ENCODE assay signal across 20 mouse cellular contexts in genomic region chr1:127299774-127300173, GRCm38 (mm10).
DNase-seq lines count a peak whose midpoint lies in the region; ATAC-seq and TF ChIP-seq lines count a peak whose summit lies in the region.
"Had no signal": no experiment of that assay in that cellular context is flagged by ENCODE, and none has a peak within 500 bp of the region (broad histone marks: within the 10 kb centered on the region; RNA-seq: fewer than 3 reads in every experiment).

No protein-coding gene starts in this region.

- 92% methylated on average over 1 of the region's 1 CpGs for WGBS in lung, embryonic 15.5 days
- 77% methylated on average over 1 of the region's 1 CpGs for WGBS in lung, postnatal 0 days
- 72% methylated on average over 1 of the region's 1 CpGs for WGBS in liver, embryonic 12.5 days (ENCODE audit: insufficient replicate concordance)
- 90% methylated on average over 1 of the region's 1 CpGs for WGBS in stomach, embryonic 14.5 days
- WGBS in hindbrain, embryonic 16.5 days = 88% methylated on average over 1 of the region's 1 CpGs

- H3K4me2 ChIP-seq in lung, embryonic 15.5 days = no peak overlapping the region
- no peak overlapping the region for H3K4me2 ChIP-seq in lung, postnatal 0 days (replicated peaks; ENCODE audit: low read depth, low read length)
- H3K4me2 ChIP-seq in liver, embryonic 12.5 days = no peak overlapping the region
- no peak overlapping the region for H3K4me2 ChIP-seq in stomach, embryonic 14.5 days (replicated peaks; ENCODE audit: low read depth, low read length)
- H3K4me2 ChIP-seq in hindbrain, embryonic 16.5 days (ENCODE audit: low read length) = no peak overlapping the region
- H3K4me2 ChIP-seq: embryonic facial prominence, embryonic 12.5 days; hindbrain, embryonic 14.5 days; liver, embryonic 15.5 days had no signal

- intact Hi-C loops in left cerebral cortex, postnatal 14 days (cut with DNase I) = no loop called here

- H3K4me3 ChIP-seq in lung, embryonic 15.5 days = no peak overlapping the region
- no peak overlapping the region for H3K4me3 ChIP-seq in lung, postnatal 0 days (ENCODE audit: low read depth, low read length)
- no peak overlapping the region for H3K4me3 ChIP-seq in liver, embryonic 12.5 days
- H3K4me3 ChIP-seq in stomach, embryonic 14.5 days (ENCODE audit: low read depth, low read length) = no peak overlapping the region
- H3K4me3 ChIP-seq in hindbrain, embryonic 16.5 days (ENCODE audit: low read length) = no peak overlapping the region
- H3K4me3 ChIP-seq: embryonic facial prominence, embryonic 12.5 days; liver, embryonic 15.5 days had no signal

- H3K9ac ChIP-seq in lung, embryonic 15.5 days = no peak overlapping the region
- no peak overlapping the region for H3K9ac ChIP-seq in lung, postnatal 0 days (replicated peaks; ENCODE audit: low read depth)
- no peak overlapping the region for H3K9ac ChIP-seq in liver, embryonic 12.5 days
- no peak overlapping the region for H3K9ac ChIP-seq in stomach, embryonic 14.5 days (replicated peaks; ENCODE audit: low read depth, low read length)
- H3K9ac ChIP-seq in hindbrain, embryonic 16.5 days (ENCODE audit: low read depth, low read length) = no peak overlapping the region
- H3K9ac ChIP-seq: embryonic facial prominence, embryonic 12.5 days; hindbrain, embryonic 14.5 days; liver, embryonic 15.5 days had no signal

- 0 out of 2 replicates have a peak, but pooled peaks have one; percentile 31 for ATAC-seq in lung, embryonic 15.5 days (ENCODE audit: borderline replicate concordance, extremely low read depth, low FRiP score, low TSS enrichment)
- no peak for ATAC-seq in lung, postnatal 0 days
- ATAC-seq in liver, embryonic 12.5 days = peak; percentile 75
- 0 out of 2 replicates have a peak, but pooled peaks have one; percentile 49 for ATAC-seq in stomach, embryonic 14.5 days (ENCODE audit: insufficient number of reproducible peaks, insufficient read depth, low FRiP score, low read depth)
- ATAC-seq in hindbrain, embryonic 16.5 days = no peak

- no peaks in the 10 kb centered on the region for H3K4me1 ChIP-seq in lung, embryonic 15.5 days
- H3K4me1 ChIP-seq in lung, postnatal 0 days (ENCODE audit: insufficient read depth, low read depth, low read length) = no peaks in the 10 kb centered on the region
- peaks cover 28% of the 10 kb centered on the region for H3K4me1 ChIP-seq in liver, embryonic 12.5 days
- no peaks in the 10 kb centered on the region for H3K4me1 ChIP-seq in stomach, embryonic 14.5 days (ENCODE audit: control insufficient read depth, insufficient read depth, low read length)
- no peaks in the 10 kb centered on the region for H3K4me1 ChIP-seq in hindbrain, embryonic 16.5 days (ENCODE audit: control insufficient read depth, insufficient read depth, low read depth, low read length)
- H3K4me1 ChIP-seq: embryonic facial prominence, embryonic 12.5 days had no signal

- no peak for DNase-seq in lung, postnatal 0 days (ENCODE audit: low spot score)
- peak; percentile 7 for DNase-seq in c-Kit-positive CD71-positive TER-119-positive erythroid progenitor cells, embryonic 14.5 days (ENCODE audit: low spot score)
- no peak for DNase-seq in left cerebral cortex, postnatal 14 days (ENCODE audit: low spot score in 2 of 2)
- no peak for DNase-seq in adrenal gland, adult 2 months
- DNase-seq: adrenal gland, postnatal 36 days; B cell, adult 2 months; cerebellum, adult 8-10 months; heart, adult 18-20 months; heart, postnatal 36 days; kidney, adult 11 months; lung, postnatal 14 days; right cerebral cortex, postnatal 4 days; thymus, postnatal 25 days had no signal

- no peaks in the 10 kb centered on the region for H3K27me3 ChIP-seq in lung, embryonic 15.5 days
- no peaks in the 10 kb centered on the region for H3K27me3 ChIP-seq in lung, postnatal 0 days (replicated peaks; ENCODE audit: insufficient read depth, low read length)
- no peaks in the 10 kb centered on the region for H3K27me3 ChIP-seq in liver, embryonic 12.5 days (replicated peaks)
- no peaks in the 10 kb centered on the region for H3K27me3 ChIP-seq in stomach, embryonic 14.5 days (ENCODE audit: control insufficient read depth, insufficient read depth, low read length)
- H3K27me3 ChIP-seq in hindbrain, embryonic 16.5 days (replicated peaks; ENCODE audit: control insufficient read depth, insufficient read depth, low read length) = no peaks in the 10 kb centered on the region
- H3K27me3 ChIP-seq: embryonic facial prominence, embryonic 12.5 days; liver, embryonic 15.5 days had no signal

- no peak for TF ChIP-seq EP300 in lung, postnatal 0 days (IDR thresholded peaks at IDR 0.05)

- no peaks in the 10 kb centered on the region for H3K36me3 ChIP-seq in lung, embryonic 15.5 days
- no peaks in the 10 kb centered on the region for H3K36me3 ChIP-seq in lung, postnatal 0 days (ENCODE audit: insufficient read depth, low read length)
- no peaks in the 10 kb centered on the region for H3K36me3 ChIP-seq in liver, embryonic 12.5 days
- no peaks in the 10 kb centered on the region for H3K36me3 ChIP-seq in stomach, embryonic 14.5 days (ENCODE audit: control insufficient read depth, insufficient read depth, low read length)
- H3K36me3 ChIP-seq in hindbrain, embryonic 16.5 days (ENCODE audit: control insufficient read depth, insufficient read depth, low read length) = no peaks in the 10 kb centered on the region
- H3K36me3 ChIP-seq: embryonic facial prominence, embryonic 12.5 days; liver, embryonic 15.5 days had no signal

- H3K27ac ChIP-seq in lung, embryonic 15.5 days = no peak overlapping the region
- H3K27ac ChIP-seq in lung, postnatal 0 days (ENCODE audit: low read length) = no peak overlapping the region
- H3K27ac ChIP-seq in liver, embryonic 12.5 days = no peak overlapping the region
- no peak overlapping the region for H3K27ac ChIP-seq in stomach, embryonic 14.5 days (ENCODE audit: low read length)
- H3K27ac ChIP-seq in hindbrain, embryonic 16.5 days (ENCODE audit: low read depth, low read length) = no peak overlapping the region
- H3K27ac ChIP-seq: embryonic facial prominence, embryonic 12.5 days; hindbrain, embryonic 14.5 days; liver, embryonic 15.5 days had no signal

- H3K9me3 ChIP-seq in lung, embryonic 15.5 days = no peaks in the 10 kb centered on the region
- H3K9me3 ChIP-seq in lung, postnatal 0 days (ENCODE audit: low read length) = no peaks in the 10 kb centered on the region
- no peaks in the 10 kb centered on the region for H3K9me3 ChIP-seq in liver, embryonic 12.5 days (replicated peaks)
- H3K9me3 ChIP-seq in stomach, embryonic 14.5 days (ENCODE audit: control insufficient read depth, low read depth, low read length) = no peaks in the 10 kb centered on the region
- no peaks in the 10 kb centered on the region for H3K9me3 ChIP-seq in hindbrain, embryonic 16.5 days (ENCODE audit: control insufficient read depth, low read length)
- H3K9me3 ChIP-seq: embryonic facial prominence, embryonic 12.5 days; liver, embryonic 15.5 days had no signal

- no peak for TF ChIP-seq CTCF in lung, postnatal 0 days (IDR thresholded peaks at IDR 0.05)

Comparison
In these comparisons a context has a peak if more than half of its experiments do, and no peak if none do; other contexts are left out.
1. ATAC-seq: peak in lung, embryonic 15.5 days (single experiment), liver, embryonic 12.5 days (single experiment) and stomach, embryonic 14.5 days (single experiment); none in lung, postnatal 0 days (single experiment) and hindbrain, embryonic 16.5 days (single experiment).